Mouse (Mus musculus) neural tube, embryonic 11.5 days (tissue): ENCODE results near the gene Sucla2. TPM values are rescaled to one million over a fixed set of nuclear protein-coding genes. Genes with fewer than 3 reads are reported as not detected.

Experiments used
- ATAC-seq: fragments of 200-750 bp; cut with Nextera tagmentation; 2 replicates; pipeline ENCODE4 v1.8.0; 2017; ENCODE audit warnings: moderate number of reproducible peaks, mild to moderate bottlenecking, moderate TSS enrichment, moderate library complexity; ENCODE audit not compliant: insufficient read depth, low FRiP score, low TSS enrichment
- DNase-seq: peaks from one replicate; pipeline ENCODE4 v3.0.0-alpha.2; 2015; ENCODE audit warnings: low spot score
- H3K27ac ChIP-seq: fragments of 300-500 bp; sonication (generic); 2 replicates; pipeline ENCODE4 v1.5.1; 2014; ENCODE audit warnings: low read depth, mild to moderate bottlenecking, low read length
- H3K27me3 ChIP-seq: fragments of 300-500 bp; sonication (generic); 2 replicates; pipeline ENCODE4 v1.6.1; 2014; ENCODE audit warnings: mild to moderate bottlenecking, low read length, mixed read lengths; ENCODE audit not compliant: control insufficient read depth, insufficient read depth
- H3K36me3 ChIP-seq: fragments of 300-500 bp; sonication (generic); 2 replicates; pipeline ENCODE4 v1.6.1; 2014; ENCODE audit warnings: mild to moderate bottlenecking, low read length, moderate library complexity, mixed read lengths; ENCODE audit not compliant: control insufficient read depth, insufficient read depth
- H3K4me1 ChIP-seq: fragments of 300-500 bp; sonication (generic); 2 replicates; pipeline ENCODE4 v1.6.1; 2014; ENCODE audit warnings: low read length, mixed read lengths; ENCODE audit not compliant: control insufficient read depth, insufficient read depth
- H3K4me2 ChIP-seq: fragments of 300-500 bp; sonication (generic); 2 replicates; pipeline ENCODE4 v1.6.1; 2014; ENCODE audit warnings: low read depth, mild to moderate bottlenecking, moderate library complexity
- H3K4me3 ChIP-seq: fragments of 300-500 bp; sonication (generic); 2 replicates; pipeline ENCODE4 v1.5.1; 2014; ENCODE audit warnings: low read depth, low read length
- H3K9ac ChIP-seq: fragments of 300-500 bp; sonication (generic); 2 replicates; pipeline ENCODE4 v1.6.1; 2014; ENCODE audit warnings: mild to moderate bottlenecking, low read length
- H3K9me3 ChIP-seq: fragments of 300-500 bp; sonication (generic); 2 replicates; pipeline ENCODE4 v1.6.1; 2016; ENCODE audit warnings: low read length; ENCODE audit not compliant: control insufficient read depth
- WGBS: fragments of 180-500 bp; shearing (Covaris S2); extraction: QIAGEN DNeasy Blood & Tissue Kit; methylation state at CpG from one replicate; pipeline ENCODE4 v1.1.7; 2014; 5-methylcytosine and 5-hydroxymethylcytosine counted together
- polyA plus RNA-seq: library from polyadenylated mRNA; unstranded; fragments of >200 nt; fragmentation: Nextera tagmentation; extraction: Ambion mirVana; gene quantifications from 2 replicates; pipeline ENCODE4 v1.2.1, GENCODE M21; 2014

Gene Sucla2
- polyA plus RNA-seq, 1 experiment from 2014 or later, result 112 TPM

DNA sequence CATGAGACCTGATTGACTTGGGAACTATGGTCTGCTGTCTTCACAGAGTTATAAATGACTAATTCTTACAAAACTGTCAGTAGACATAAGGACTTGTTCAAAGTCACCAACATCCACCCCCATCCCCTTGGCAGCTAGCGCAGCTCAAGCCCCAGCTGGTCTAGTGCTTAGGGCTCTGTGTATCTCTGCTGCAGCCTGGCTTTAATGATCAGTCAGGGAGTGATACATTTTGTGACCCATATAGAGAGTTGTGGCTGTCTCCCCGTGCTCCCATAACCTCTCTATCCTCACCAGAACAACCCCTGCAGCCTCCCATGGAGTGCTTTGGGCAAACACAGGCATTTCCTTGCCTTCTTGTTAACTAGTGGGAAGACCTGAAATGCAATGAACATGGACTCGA, 95.8 kb downstream of the Sucla2 start:
- no peak overlapping the region for H3K4me2 ChIP-seq
- WGBS, result 79% methylated on average over 3 of the region's 3 CpGs
- ATAC-seq, result no peak

DNA sequence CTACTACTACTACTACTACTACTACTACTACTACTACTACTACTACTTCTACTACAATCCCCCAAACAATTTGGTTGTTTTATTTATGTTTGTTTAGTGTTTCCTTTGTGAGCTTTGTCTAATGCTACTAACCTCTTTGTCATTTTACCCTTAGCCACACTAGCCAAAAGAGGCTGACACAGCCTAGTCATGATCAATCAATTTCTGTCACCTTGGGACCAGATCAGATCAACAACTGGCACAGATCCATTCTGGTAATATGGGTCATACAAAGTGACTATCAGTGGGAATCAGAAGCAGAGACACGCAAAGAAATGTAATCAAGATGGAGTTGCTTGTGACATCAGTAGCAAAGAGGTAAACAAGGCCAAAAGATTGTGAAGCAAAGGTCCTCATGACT, 97.9 kb downstream of the Sucla2 start:
- Histone ChIP-seq H3K27me3 (no peaks in the 10 kb centered on the region), H3K27ac (no peak overlapping the region), H3K9me3 (no peaks in the 10 kb centered on the region), H3K4me1 (no peaks in the 10 kb centered on the region), H3K36me3 (no peaks in the 10 kb centered on the region), H3K4me3 (no peak overlapping the region), H3K4me2 (no peak overlapping the region), H3K9ac (no peak overlapping the region)
- WGBS, result 76% methylated on average over 1 of the region's 1 CpGs
- DNase-seq (no peak), ATAC-seq (no peak)

More for the DNA sequence above, 95.8 kb downstream of the Sucla2 start:
- H3K4me3 ChIP-seq, result no peak overlapping the region
- no peaks in the 10 kb centered on the region for H3K9me3 ChIP-seq
- H3K27me3 ChIP-seq, result no peaks in the 10 kb centered on the region
- H3K27ac ChIP-seq, result no peak overlapping the region
- no peaks in the 10 kb centered on the region for H3K36me3 ChIP-seq
- no peaks in the 10 kb centered on the region for H3K4me1 ChIP-seq
- DNase-seq, result no peak
- H3K9ac ChIP-seq, result no peak overlapping the region

DNA sequence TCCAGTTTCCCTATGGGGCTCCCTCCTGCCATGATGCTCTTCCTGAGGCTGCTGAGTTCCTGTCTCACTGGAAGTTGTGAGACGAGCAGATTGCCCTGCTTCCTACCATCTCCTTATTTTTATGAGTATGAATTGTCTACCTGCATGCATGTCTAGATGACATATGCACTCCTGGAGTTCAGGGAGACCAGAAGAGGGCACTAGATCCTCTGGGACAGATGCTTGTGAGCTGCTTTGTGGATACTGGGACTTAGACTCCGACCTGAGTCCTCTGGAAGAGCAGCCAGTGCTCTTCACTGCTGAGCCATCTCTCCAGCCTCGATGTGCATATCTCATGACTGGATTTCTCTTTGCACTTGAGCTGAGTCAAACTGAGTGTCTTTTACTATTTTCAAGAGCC, 100.3 kb downstream of the Sucla2 start:
- H3K27me3 ChIP-seq, result no peaks in the 10 kb centered on the region
- no peaks in the 10 kb centered on the region for H3K36me3 ChIP-seq
- H3K4me3 ChIP-seq, result no peak overlapping the region
- H3K9ac ChIP-seq, result no peak overlapping the region
- H3K27ac ChIP-seq, result no peak overlapping the region
- H3K9me3 ChIP-seq, result no peaks in the 10 kb centered on the region
- no peak overlapping the region for H3K4me2 ChIP-seq
- 77% methylated on average over 3 of the region's 3 CpGs for WGBS
- ATAC-seq, result no peak
- no peaks in the 10 kb centered on the region for H3K4me1 ChIP-seq
- no peak for DNase-seq

DNA sequence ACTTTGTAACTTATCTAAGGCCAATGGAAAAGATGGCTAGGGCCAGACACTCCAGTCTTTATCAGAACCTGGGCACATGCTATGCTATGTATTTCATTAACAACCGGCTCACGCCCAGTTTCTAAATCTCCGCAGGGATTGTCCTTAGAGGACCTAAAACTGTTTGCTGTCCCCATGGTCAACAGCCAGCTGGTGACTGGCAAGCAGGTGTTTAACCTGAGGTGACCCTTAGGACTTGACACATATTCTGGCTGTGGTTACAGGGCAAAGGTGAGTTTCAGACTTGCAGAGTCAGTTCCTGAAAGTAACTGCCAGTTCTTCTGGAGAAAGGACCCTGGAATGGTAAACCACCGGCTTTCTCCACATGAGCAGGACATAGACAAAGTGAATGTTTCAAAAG, 106.4 kb downstream of the Sucla2 start:
- H3K4me2 ChIP-seq, result no peak overlapping the region
- H3K36me3 ChIP-seq, result no peaks in the 10 kb centered on the region
- 90% methylated on average over 4 of the region's 4 CpGs for WGBS
- no peak for DNase-seq
- H3K4me1 ChIP-seq, result no peaks in the 10 kb centered on the region
- H3K9me3 ChIP-seq, result no peaks in the 10 kb centered on the region
- H3K27ac ChIP-seq, result no peak overlapping the region
- ATAC-seq, result no peak
- H3K9ac ChIP-seq, result no peak overlapping the region
- no peaks in the 10 kb centered on the region for H3K27me3 ChIP-seq
- H3K4me3 ChIP-seq, result no peak overlapping the region

DNA sequence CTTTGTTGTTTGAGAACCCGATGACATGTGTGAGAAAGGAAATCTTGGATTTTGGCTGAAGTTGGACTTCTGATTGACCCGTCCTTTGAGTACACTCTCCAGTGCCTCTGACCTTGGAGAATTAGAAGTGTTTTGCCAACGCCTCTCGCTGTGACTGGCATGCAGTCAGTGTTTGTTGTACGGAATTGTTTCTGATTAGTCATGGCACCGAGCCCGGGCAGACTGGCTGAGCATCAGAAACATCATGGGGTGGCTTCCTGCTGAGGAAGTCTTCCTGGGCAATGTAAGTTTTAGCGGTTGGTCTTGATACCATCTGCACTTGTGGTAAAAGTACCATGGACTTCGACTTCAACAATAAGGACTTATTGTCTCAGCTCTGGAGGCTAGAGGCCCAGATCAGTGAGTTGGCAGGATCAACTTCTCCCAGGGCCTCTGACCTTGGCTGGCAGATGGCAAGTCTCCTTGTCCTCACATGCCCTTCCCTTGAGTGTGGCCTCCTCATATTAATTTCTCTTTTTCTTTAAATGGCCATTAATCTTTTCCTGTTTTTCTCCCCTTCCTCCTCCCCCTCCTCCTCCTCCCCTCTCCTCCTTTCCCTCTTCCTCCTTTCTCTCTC, 107.6 kb downstream of the Sucla2 start:
- H3K4me2 ChIP-seq, result no peak overlapping the region
- no peaks in the 10 kb centered on the region for H3K9me3 ChIP-seq
- DNase-seq (no peak), ATAC-seq (no peak)
- H3K36me3 ChIP-seq, result no peaks in the 10 kb centered on the region
- no peaks in the 10 kb centered on the region for H3K27me3 ChIP-seq
- 68% methylated on average over 9 of the region's 9 CpGs for WGBS
- no peaks in the 10 kb centered on the region for H3K4me1 ChIP-seq
- no peak overlapping the region for H3K9ac ChIP-seq
- H3K27ac ChIP-seq, result no peak overlapping the region
- H3K4me3 ChIP-seq, result no peak overlapping the region

DNA sequence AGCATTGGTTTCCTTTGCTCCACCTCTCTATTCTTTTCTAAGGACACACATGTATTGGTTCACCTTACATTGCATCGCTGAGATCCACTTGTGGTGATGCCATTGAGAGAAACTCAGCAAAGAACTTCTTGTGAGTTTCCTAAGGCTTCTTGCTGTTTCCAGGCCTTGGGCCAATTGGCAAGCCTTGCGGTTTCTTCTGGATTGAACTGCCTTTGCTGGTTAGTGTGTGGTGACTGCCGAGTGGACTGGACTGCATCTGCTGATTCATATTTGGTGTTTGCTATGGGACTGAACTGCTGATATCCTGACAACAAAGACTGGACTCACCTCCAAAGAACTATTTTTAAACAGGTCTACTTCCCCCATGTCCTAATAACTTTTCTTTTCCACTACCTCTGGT, 109.2 kb downstream of the Sucla2 start:
- 91% methylated on average over 3 of the region's 3 CpGs for WGBS
- H3K27ac ChIP-seq, result no peak overlapping the region
- no peak for ATAC-seq
- H3K9ac ChIP-seq, result no peak overlapping the region
- H3K9me3 ChIP-seq, result no peaks in the 10 kb centered on the region
- no peak for DNase-seq
- no peaks in the 10 kb centered on the region for H3K4me1 ChIP-seq
- no peaks in the 10 kb centered on the region for H3K36me3 ChIP-seq
- H3K27me3 ChIP-seq, result no peaks in the 10 kb centered on the region
- no peak overlapping the region for H3K4me3 ChIP-seq
- H3K4me2 ChIP-seq, result no peak overlapping the region

DNA sequence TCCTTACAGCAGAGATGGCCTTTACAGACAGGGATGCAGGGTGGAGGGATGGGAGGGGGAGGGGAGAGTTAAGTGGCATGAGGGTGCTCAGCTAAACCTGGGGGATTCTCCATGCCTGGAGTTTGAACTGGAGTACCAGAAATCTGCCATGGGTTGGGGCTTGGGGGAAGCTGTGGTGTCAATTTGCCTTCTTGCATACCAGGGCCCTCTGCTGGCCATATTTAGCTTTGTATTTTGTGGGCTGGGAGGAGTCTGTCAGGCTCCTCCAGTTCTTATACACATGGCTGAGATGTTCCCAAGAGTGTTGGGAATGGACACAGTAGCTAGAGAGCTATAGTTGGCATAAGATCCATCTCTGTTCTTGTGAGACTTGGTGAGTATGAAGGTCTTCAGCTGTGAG, 112.3 kb downstream of the Sucla2 start:
- no peak overlapping the region for H3K4me3 ChIP-seq
- DNase-seq (no peak), ATAC-seq (no peak)
- no peaks in the 10 kb centered on the region for H3K36me3 ChIP-seq
- no peaks in the 10 kb centered on the region for H3K9me3 ChIP-seq
- no peak overlapping the region for H3K27ac ChIP-seq
- H3K9ac ChIP-seq, result no peak overlapping the region
- no peak overlapping the region for H3K4me2 ChIP-seq
- no peaks in the 10 kb centered on the region for H3K27me3 ChIP-seq
- no peaks in the 10 kb centered on the region for H3K4me1 ChIP-seq

Other genes with a start within 250 kb of the Sucla2 start
- gene Rb1, start 199.5 kb upstream of the Sucla2 start, polyA plus RNA-seq, result 51.6 and 51.8 TPM in 2 replicates
- gene Itm2b, start 140.0 kb upstream of the Sucla2 start, polyA plus RNA-seq, result 349 and 359 TPM in 2 replicates
- 96.7 and 101 TPM in 2 replicates for gene Med4, start 15.3 kb upstream of the Sucla2 start, polyA plus RNA-seq
- gene Nudt15, start 22.9 kb downstream of the Sucla2 start, polyA plus RNA-seq, result 9.9 and 13.1 TPM in 2 replicates
- not detected in 2 replicates for gene Gm21750, start 135.9 kb downstream of the Sucla2 start, polyA plus RNA-seq